Mouse (Mus musculus) testis, adult 2 months (tissue): ENCODE data around the gene Rpusd2. TPM values are rescaled to one million over a fixed set of nuclear protein-coding genes. Genes with fewer than 3 reads are reported as not detected.
A peak's percentile ranks its signal among the peaks of the same experiment; 100 is the strongest.

ENCODE experiments used
- H3K27ac ChIP-seq: fragments of 200-500 bp; 2 replicates; pipeline ENCODE4 v1.5.1; 2012; ENCODE audit warnings: low read depth, low read length; ENCODE audit not compliant: control insufficient read depth, insufficient read depth
- H3K27me3 ChIP-seq: fragments of 200-500 bp; 2 replicates; pipeline ENCODE4 v1.6.1; 2012; ENCODE audit warnings: mild to moderate bottlenecking, low read length, moderate library complexity; ENCODE audit not compliant: control insufficient read depth, insufficient read depth
- H3K36me3 ChIP-seq: fragments of 200-500 bp; 2 replicates; pipeline ENCODE4 v1.6.1; 2012; ENCODE audit warnings: mild to moderate bottlenecking, low read length; ENCODE audit not compliant: control insufficient read depth, insufficient read depth
- H3K4me1 ChIP-seq: fragments of 200-500 bp; 2 replicates; pipeline ENCODE4 v1.6.1; 2012; ENCODE audit warnings: low read length; ENCODE audit not compliant: control insufficient read depth, insufficient read depth
- H3K4me3 ChIP-seq: fragments of 200-500 bp; 2 replicates; pipeline ENCODE4 v1.5.1; 2012; ENCODE audit warnings: low read depth, mild to moderate bottlenecking, low read length, moderate library complexity, mixed read lengths; ENCODE audit not compliant: control insufficient read depth
- CTCF ChIP-seq: fragments of 200-500 bp; IDR thresholded peaks from 2 replicates; pipeline ENCODE4 v1.5.1; 2012; ENCODE audit warnings: low read depth, mild to moderate bottlenecking, inconsistent platforms, low read length, moderate library complexity; ENCODE audit not compliant: control insufficient read depth, insufficient read depth, insufficient replicate concordance
- POLR2A ChIP-seq: fragments of 200-500 bp; IDR thresholded peaks from 2 replicates; pipeline ENCODE4 v1.6.1; 2012; ENCODE audit warnings: low read depth, mild to moderate bottlenecking, inconsistent platforms, low read length, moderate library complexity; ENCODE audit not compliant: control insufficient read depth
- polyA plus RNA-seq: library from polyadenylated mRNA; depleted of rRNA; stranded (reverse); fragments of >200 nt; gene quantifications from 2 replicates; pipeline ENCODE4 v1.2.3, GENCODE M21; 2012; rRNA removed

The Rpusd2 gene
- polyA plus RNA-seq: 4.7 and 4.8 TPM in 2 replicates

DNA sequence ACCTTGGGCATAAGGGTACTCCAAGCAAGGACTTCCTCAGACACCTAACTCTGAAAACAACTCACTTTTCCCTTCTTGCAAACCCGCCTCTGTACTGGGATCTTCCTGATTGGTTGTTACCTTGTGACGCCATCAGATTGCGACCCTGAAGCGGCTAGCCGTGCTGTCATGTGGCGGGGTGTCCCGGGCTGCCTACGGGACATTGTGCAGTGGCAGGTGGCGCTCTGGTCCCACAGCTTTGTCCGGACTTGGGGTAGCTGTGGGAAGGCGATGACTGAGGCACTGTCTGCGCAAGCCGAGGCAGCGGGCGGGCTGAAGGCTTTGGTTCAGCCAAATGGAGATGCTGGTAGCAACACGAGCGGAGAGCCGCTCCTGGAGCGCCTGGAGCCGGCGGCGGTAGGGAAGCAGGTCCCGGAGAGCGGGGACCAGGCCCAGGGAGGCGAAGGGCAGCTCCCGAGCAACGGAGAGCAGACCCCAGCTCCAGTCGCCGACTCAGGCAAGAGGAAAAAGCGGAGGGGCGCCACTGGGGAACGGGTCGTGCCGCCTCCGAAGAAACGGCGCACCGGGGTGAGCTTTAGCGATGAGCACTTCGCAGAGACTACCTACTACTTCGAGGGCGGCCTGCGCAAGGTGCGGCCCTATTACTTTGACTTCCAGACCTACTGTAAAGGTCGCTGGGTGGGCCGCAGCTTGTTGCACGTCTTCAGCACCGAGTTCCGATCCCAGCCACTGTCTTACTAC lies at the start of gene Rpusd2:
TSS of gene Rpusd2 (plus strand) at position 135 of the 741 bp plus-strand sequence.
- no peaks in the 10 kb centered on the region for H3K27me3 ChIP-seq
- H3K4me3 ChIP-seq: peak within 1 kb of the TSS; percentile 96
- H3K27ac ChIP-seq: peak within 1 kb of the TSS; percentile 69
- H3K4me1 ChIP-seq: no peaks in the 10 kb centered on the region
- H3K36me3 ChIP-seq: no peaks in the 10 kb centered on the region; the same call in 1 of the 2 replicates
- TF ChIP-seq POLR2A (peak; percentile 76), CTCF (no peak)

DNA sequence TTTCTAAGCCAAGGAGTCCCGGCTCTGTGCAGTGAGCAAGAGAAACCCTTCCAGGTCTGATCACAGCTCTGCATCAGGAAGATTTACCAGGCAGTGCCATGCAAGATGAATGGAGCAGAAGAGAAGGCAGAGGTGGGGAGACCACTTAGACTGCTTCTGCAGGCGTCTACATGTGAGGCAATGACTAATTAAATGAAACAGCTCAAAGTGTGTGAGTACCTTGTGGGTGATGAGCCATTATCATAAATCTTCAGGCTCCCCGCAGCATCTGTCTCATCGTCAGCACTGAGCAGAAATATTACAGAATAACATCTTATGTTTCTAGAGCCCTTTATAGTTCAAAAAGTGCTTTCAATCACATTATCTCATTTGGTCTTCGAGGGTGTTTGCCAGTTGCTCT lies 39.1 kb upstream of the Rpusd2 start:
- Histone ChIP-seq H3K27me3 (no peaks in the 10 kb centered on the region), H3K27ac (no peak overlapping the region), H3K36me3 (no peaks in the 10 kb centered on the region), H3K4me3 (no peak overlapping the region), H3K4me1 (no peaks in the 10 kb centered on the region; the same call in 1 of the 2 replicates)
- no peak for TF ChIP-seq POLR2A
- TF ChIP-seq CTCF: no peak

DNA sequence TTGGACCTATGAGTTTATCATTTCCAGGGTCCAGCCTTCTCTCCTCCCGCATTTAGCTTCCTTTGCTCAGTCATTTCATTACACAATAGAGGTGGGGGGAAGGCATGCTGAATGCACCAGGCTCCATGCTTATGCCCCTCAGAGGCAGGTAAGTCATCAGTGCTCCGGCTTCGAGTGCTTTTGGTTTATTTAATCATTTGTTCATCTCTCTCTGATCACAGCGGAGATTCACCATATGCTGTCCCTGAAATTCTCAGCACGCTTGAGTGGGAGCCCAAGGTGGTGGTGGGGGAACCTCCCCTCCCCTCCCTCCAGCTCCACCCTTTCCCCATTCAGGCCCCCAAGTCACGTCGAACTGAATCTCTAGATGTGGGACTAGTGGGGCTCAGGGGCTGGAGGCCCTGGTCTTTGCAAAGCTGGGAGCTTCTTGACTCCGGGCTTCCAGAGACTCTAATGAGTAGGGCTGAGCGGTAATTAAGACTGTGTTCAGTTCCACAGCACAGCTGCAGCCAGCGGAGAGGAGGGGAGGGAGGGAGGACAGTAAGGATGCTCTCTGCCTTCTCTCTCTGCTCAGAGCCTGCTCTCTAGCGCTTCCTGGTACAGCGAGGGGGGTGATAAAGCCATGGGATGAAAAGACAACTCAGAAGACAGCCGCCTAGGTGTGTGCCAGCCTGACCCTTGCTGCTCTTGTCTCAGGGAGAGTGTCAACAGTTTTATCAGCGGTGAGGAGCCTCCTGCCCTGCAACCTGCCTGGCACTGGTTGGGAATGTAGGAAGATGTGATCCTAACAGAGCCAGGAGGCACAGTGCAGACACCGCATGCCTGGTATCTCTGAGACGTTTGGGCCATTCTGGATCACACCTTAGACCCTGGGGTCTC lies 38.4 kb upstream of the Rpusd2 start:
- no peaks in the 10 kb centered on the region; the same call in 1 of the 2 replicates for H3K4me1 ChIP-seq
- no peak overlapping the region for H3K4me3 ChIP-seq
- no peak overlapping the region for H3K27ac ChIP-seq
- no peaks in the 10 kb centered on the region for H3K27me3 ChIP-seq
- TF ChIP-seq CTCF (no peak), POLR2A (no peak)
- H3K36me3 ChIP-seq: no peaks in the 10 kb centered on the region

DNA sequence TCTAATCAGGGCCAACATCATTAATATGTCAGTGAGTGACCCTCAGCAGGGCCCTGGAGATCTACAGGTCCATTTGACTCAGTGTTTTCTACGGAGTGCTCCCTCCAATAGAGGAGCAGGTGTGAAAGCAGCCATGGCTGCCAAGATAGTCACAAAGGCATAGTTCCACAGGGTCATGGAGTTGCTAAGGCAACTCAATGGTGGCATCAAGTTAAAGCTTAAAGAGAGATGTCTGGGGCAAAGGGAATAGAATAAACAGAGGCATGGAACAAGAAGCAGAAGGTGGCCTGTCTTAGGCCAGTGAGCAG lies 37.8 kb upstream of the Rpusd2 start:
- Histone ChIP-seq H3K4me1 (no peaks in the 10 kb centered on the region; the same call in 1 of the 2 replicates), H3K27ac (no peak overlapping the region), H3K27me3 (no peaks in the 10 kb centered on the region), H3K4me3 (no peak overlapping the region), H3K36me3 (no peaks in the 10 kb centered on the region)
- no peak for TF ChIP-seq POLR2A

DNA sequence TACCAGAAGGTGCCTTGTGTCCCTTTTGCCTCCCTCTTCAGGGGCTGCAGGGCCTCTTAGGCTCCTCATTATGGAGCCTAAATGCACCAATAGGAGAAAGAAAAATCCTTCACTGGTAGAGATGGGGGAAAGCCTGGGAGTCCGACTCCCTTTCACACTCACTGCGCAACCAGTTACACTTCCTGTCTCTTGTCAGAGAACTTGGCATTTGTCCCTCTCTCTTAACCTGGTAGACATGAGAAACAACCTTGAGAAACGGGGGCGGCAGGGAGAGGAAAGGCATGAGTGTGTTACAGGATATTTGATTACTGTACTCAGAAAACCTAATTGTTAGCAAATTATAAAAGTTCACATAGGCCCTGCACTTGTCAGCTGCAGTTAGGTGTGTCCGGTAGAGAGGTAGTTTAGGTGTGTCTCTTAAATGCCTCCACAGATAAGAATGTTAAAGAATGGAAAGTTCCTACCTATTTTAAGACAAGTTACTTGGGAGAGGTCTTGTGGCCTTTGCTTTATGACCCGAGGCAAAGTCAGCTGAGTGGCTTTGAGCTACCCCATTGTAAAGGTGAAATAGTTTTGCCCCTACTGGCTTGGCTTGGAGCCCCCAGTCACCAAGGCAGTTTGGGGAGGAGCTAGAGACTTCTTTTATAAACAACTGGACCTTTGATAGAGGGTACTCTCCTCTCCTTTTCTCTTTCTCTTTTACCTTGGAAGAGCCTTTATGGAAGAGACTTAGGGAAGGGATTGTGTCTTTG lies 36.3 kb upstream of the Rpusd2 start:
- Histone ChIP-seq H3K4me1 (no peaks in the 10 kb centered on the region; the same call in 1 of the 2 replicates), H3K27ac (no peak overlapping the region), H3K36me3 (no peaks in the 10 kb centered on the region), H3K4me3 (no peak overlapping the region), H3K27me3 (no peaks in the 10 kb centered on the region)
- TF ChIP-seq POLR2A (no peak), CTCF (no peak)

DNA sequence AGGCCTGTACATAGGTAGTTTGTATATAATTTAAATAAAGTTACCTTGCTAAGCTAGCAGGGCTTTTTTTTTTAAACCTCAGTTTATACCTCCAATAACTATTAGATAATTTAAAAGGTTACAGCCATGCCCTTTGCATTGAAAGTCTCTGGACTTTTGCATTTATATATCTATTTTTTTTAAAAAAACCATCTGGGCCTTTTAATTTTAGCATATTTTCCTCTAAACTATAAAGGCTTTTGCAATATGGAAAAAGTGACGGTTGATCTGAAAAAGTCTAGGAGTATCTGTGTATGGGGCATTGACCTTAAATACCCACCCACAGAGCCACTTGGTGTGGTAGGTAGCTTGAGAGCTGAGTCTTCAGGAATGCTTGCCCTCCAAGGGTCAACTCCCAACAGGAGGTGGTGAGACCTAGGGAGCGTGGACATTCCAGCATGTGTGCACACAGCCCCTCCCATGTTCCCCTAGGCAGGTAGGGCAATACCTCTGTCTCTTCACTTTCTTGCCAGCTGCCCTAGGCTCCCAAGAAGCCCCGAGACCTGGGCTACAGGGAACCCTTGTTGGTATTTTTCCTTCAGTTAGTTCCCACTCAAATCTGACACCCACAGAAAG lies 35.5 kb upstream of the Rpusd2 start:
- Histone ChIP-seq H3K27ac (no peak overlapping the region), H3K27me3 (no peaks in the 10 kb centered on the region)
- TF ChIP-seq CTCF: no peak
- TF ChIP-seq POLR2A: no peak

DNA sequence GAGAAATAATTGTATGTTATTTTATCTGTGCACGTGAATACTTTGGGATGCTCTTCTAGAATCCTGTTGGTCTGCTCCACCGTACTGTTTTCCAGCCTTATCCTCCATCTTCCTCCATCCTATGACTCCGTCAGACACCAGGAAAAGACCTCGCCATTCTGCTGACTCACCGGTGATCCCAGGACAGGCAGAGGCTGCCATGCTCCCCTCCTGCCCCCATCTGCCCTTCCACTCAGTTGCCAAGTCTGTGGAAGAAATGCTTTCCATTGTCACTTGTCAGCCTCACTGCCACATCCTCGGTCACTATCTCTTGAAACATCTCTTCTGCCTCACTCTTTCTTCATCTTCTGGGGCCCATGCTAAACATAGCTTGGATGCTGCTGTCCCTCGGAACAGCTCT lies 27.7 kb upstream of the Rpusd2 start:
- no peaks in the 10 kb centered on the region for H3K27me3 ChIP-seq
- no peak for TF ChIP-seq CTCF
- TF ChIP-seq POLR2A: no peak
- no peak overlapping the region for H3K27ac ChIP-seq
- H3K4me1 ChIP-seq: no peaks in the 10 kb centered on the region
- H3K4me3 ChIP-seq: no peak overlapping the region
- no peaks in the 10 kb centered on the region for H3K36me3 ChIP-seq

More for the DNA sequence above, 35.5 kb upstream of the Rpusd2 start:
- no peak overlapping the region for H3K4me3 ChIP-seq
- no peaks in the 10 kb centered on the region for H3K36me3 ChIP-seq
- H3K4me1 ChIP-seq: no peaks in the 10 kb centered on the region; the same call in 1 of the 2 replicates
